Mouse (Mus musculus) hindbrain, embryonic 12.5 days (tissue): ENCODE results near the gene Slc9b1. TPM values are rescaled to one million over a fixed set of nuclear protein-coding genes. Genes with fewer than 3 reads are reported as not detected.

Experiments
- ATAC-seq: fragments of 200-750 bp; cut with Nextera tagmentation; 2 replicates; pipeline ENCODE4 v1.8.0; 2017; ENCODE audit warnings: moderate TSS enrichment; ENCODE audit not compliant: low FRiP score
- H3K27ac ChIP-seq: fragments of 300-500 bp; sonication (generic); 2 replicates; pipeline ENCODE4 v1.5.1; 2016; ENCODE audit warnings: mild to moderate bottlenecking
- H3K27me3 ChIP-seq: fragments of 300-500 bp; sonication (generic); 2 replicates; pipeline ENCODE4 v1.6.1; 2016; ENCODE audit warnings: mild to moderate bottlenecking
- H3K36me3 ChIP-seq: fragments of 300-500 bp; sonication (generic); 2 replicates; pipeline ENCODE4 v1.6.1; 2016; ENCODE audit warnings: mild to moderate bottlenecking
- H3K4me1 ChIP-seq: fragments of 300-500 bp; sonication (generic); 2 replicates; pipeline ENCODE4 v1.6.1; 2016
- H3K4me2 ChIP-seq: fragments of 300-500 bp; sonication (generic); replicated peaks from 2 replicates; pipeline ENCODE4 v1.6.1; 2016; ENCODE audit warnings: mild to moderate bottlenecking
- H3K4me3 ChIP-seq: fragments of 300-500 bp; sonication (generic); 2 replicates; pipeline ENCODE4 v1.5.1; 2016; ENCODE audit warnings: mild to moderate bottlenecking
- H3K9ac ChIP-seq: fragments of 300-500 bp; sonication (generic); 2 replicates; pipeline ENCODE4 v1.6.1; 2016; ENCODE audit warnings: mild to moderate bottlenecking, moderate library complexity
- H3K9me3 ChIP-seq: fragments of 300-500 bp; sonication (generic); replicated peaks from 2 replicates; pipeline ENCODE4 v1.6.1; 2016; ENCODE audit warnings: mild to moderate bottlenecking
- WGBS: fragments of 180-500 bp; shearing (Covaris S2); methylation state at CpG from one replicate; pipeline ENCODE4 v1.1.7; 2016; 5-methylcytosine and 5-hydroxymethylcytosine counted together
- polyA plus RNA-seq: library from polyadenylated mRNA; unstranded; fragments of >200 nt; fragmentation: Nextera tagmentation; extraction: Ambion mirVana; gene quantifications from 2 replicates; pipeline ENCODE4 v1.2.1, GENCODE M21; 2016

The Slc9b1 gene
- polyA plus RNA-seq, 1 experiment from 2014 or later, result not detected

- 35% methylated on average over 8 of the region's 8 CpGs for WGBS
- Histone ChIP-seq H3K9ac (peak overlapping the region; percentile 84), H3K36me3 (no peaks in the 10 kb centered on the region), H3K27ac (peak overlapping the region; percentile 97), H3K27me3 (no peaks in the 10 kb centered on the region), H3K4me2 (peak overlapping the region; percentile 70), H3K4me3 (peak overlapping the region; percentile 77), H3K4me1 (peaks cover 19% of the 10 kb centered on the region), H3K9me3 (no peaks in the 10 kb centered on the region)
- ATAC-seq, result no peak
Measured at GRCm38 (mm10) chr3:135422232-135422855, 74.5 kb downstream of the Slc9b1 start.

GRCm38 (mm10) chr3:135422856-135423607 is 75.2 kb downstream of the Slc9b1 start:
- H3K4me3 ChIP-seq, result peak overlapping the region; percentile 77
- H3K9ac ChIP-seq, result peak overlapping the region; percentile 84
- no peaks in the 10 kb centered on the region for H3K27me3 ChIP-seq
- peak overlapping the region; percentile 97 for H3K27ac ChIP-seq
- no peaks in the 10 kb centered on the region for H3K36me3 ChIP-seq
- whole genome bisulfite sequencing, result under 1% methylated on average over 64 of the region's 103 CpGs
- H3K4me2 ChIP-seq, result peak overlapping the region; percentile 70
- H3K9me3 ChIP-seq, result no peaks in the 10 kb centered on the region
- ATAC-seq, result peak; percentile 98
- H3K4me1 ChIP-seq, result peaks cover 19% of the 10 kb centered on the region

- H3K9ac ChIP-seq, result peak within 1 kb of the TSS; percentile 84
- no peaks in the 10 kb centered on the region for H3K27me3 ChIP-seq
- H3K9me3 ChIP-seq, result no peaks in the 10 kb centered on the region
- no peaks in the 10 kb centered on the region for H3K36me3 ChIP-seq
- 4% methylated on average over 8 of the region's 8 CpGs for WGBS
- H3K27ac ChIP-seq, result peak within 1 kb of the TSS; percentile 97
- H3K4me3 ChIP-seq, result peak within 1 kb of the TSS; percentile 77
- H3K4me2 ChIP-seq, result peak within 1 kb of the TSS; percentile 70
- H3K4me1 ChIP-seq, result peaks cover 19% of the 10 kb centered on the region
- peak; percentile 52 for ATAC-seq
Measured at GRCm38 (mm10) chr3:135423608-135424212, 75.9 kb downstream of the Slc9b1 start, which contains the start of gene Cisd2. TSS of gene Cisd2 (minus strand) at chr3:135423925.

- H3K27me3 ChIP-seq, result no peaks in the 10 kb centered on the region
- peak overlapping the region; percentile 67 for H3K9ac ChIP-seq
- peaks cover 20% of the 10 kb centered on the region for H3K4me1 ChIP-seq
- H3K9me3 ChIP-seq, result no peaks in the 10 kb centered on the region
- peak overlapping the region; percentile 99 for H3K27ac ChIP-seq
- H3K36me3 ChIP-seq, result no peaks in the 10 kb centered on the region
- H3K4me2 ChIP-seq, result peak overlapping the region; percentile 56
- ATAC-seq, result no peak
- peak overlapping the region; percentile 97 for H3K4me3 ChIP-seq
- 40% methylated on average over 14 of the region's 14 CpGs for WGBS
Measured at GRCm38 (mm10) chr3:135436901-135437616, 89.2 kb downstream of the Slc9b1 start.

GRCm38 (mm10) chr3:135437758-135438495 is 90.1 kb downstream of the Slc9b1 start, which contains the start of gene Ube2d3:
TSS of gene Ube2d3 (plus strand) at chr3:135438149.
- ATAC-seq, result peak; percentile 96
- Histone ChIP-seq H3K36me3 (no peaks in the 10 kb centered on the region), H3K27ac (peak within 1 kb of the TSS; percentile 99), H3K4me2 (peak within 1 kb of the TSS; percentile 97), H3K27me3 (no peaks in the 10 kb centered on the region), H3K9ac (peak within 1 kb of the TSS; percentile 99), H3K4me3 (peak within 1 kb of the TSS; percentile 97), H3K4me1 (peaks cover 24% of the 10 kb centered on the region), H3K9me3 (no peaks in the 10 kb centered on the region)
- under 1% methylated on average over 51 of the region's 56 CpGs for WGBS

- H3K4me3 ChIP-seq, result peak overlapping the region; percentile 97
- peak overlapping the region; percentile 97 for H3K4me2 ChIP-seq
- no peaks in the 10 kb centered on the region for H3K36me3 ChIP-seq
- no peaks in the 10 kb centered on the region for H3K27me3 ChIP-seq
- H3K9ac ChIP-seq, result peak overlapping the region; percentile 99
- H3K4me1 ChIP-seq, result peaks cover 30% of the 10 kb centered on the region
- under 1% methylated on average over 43 of the region's 50 CpGs for WGBS
- peak overlapping the region; percentile 99 for H3K27ac ChIP-seq
- H3K9me3 ChIP-seq, result no peaks in the 10 kb centered on the region
- ATAC-seq, result peak; percentile 79
Measured at GRCm38 (mm10) chr3:135438531-135438912, 90.7 kb downstream of the Slc9b1 start.

- Histone ChIP-seq H3K9me3 (no peaks in the 10 kb centered on the region), H3K27me3 (no peaks in the 10 kb centered on the region), H3K27ac (peak overlapping the region; percentile 99), H3K4me3 (peak overlapping the region; percentile 97), H3K36me3 (no peaks in the 10 kb centered on the region), H3K4me1 (peaks cover 32% of the 10 kb centered on the region), H3K9ac (peak overlapping the region; percentile 99), H3K4me2 (peak overlapping the region; percentile 97)
- whole genome bisulfite sequencing, result under 1% methylated on average over 36 of the region's 76 CpGs
- ATAC-seq, result peak; percentile 70
Measured at GRCm38 (mm10) chr3:135438913-135439531, 91.2 kb downstream of the Slc9b1 start.

GRCm38 (mm10) chr3:135439651-135440050 is 91.8 kb downstream of the Slc9b1 start:
- no peaks in the 10 kb centered on the region for H3K36me3 ChIP-seq
- H3K27me3 ChIP-seq, result no peaks in the 10 kb centered on the region
- peaks cover 32% of the 10 kb centered on the region for H3K4me1 ChIP-seq
- H3K27ac ChIP-seq, result peak overlapping the region; percentile 99
- H3K4me2 ChIP-seq, result peak overlapping the region; percentile 97
- H3K9ac ChIP-seq, result peak overlapping the region; percentile 99
- H3K4me3 ChIP-seq, result peak overlapping the region; percentile 97
- ATAC-seq, result no peak
- no peaks in the 10 kb centered on the region for H3K9me3 ChIP-seq
- 4% methylated on average over 15 of the region's 15 CpGs for WGBS

GRCm38 (mm10) chr3:135440221-135440620 is 92.4 kb downstream of the Slc9b1 start:
- no peak overlapping the region for H3K27ac ChIP-seq
- H3K4me2 ChIP-seq, result peak overlapping the region; percentile 97
- H3K9ac ChIP-seq, result peak overlapping the region; percentile 99
- no peaks in the 10 kb centered on the region for H3K27me3 ChIP-seq
- no peaks in the 10 kb centered on the region for H3K9me3 ChIP-seq
- no peaks in the 10 kb centered on the region for H3K36me3 ChIP-seq
- 27% methylated on average over 7 of the region's 7 CpGs for WGBS
- peaks cover 32% of the 10 kb centered on the region for H3K4me1 ChIP-seq
- no peak for ATAC-seq
- peak overlapping the region; percentile 97 for H3K4me3 ChIP-seq

GRCm38 (mm10) chr3:135440621-135441020 is 92.8 kb downstream of the Slc9b1 start:
- H3K4me2 ChIP-seq, result peak overlapping the region; percentile 97
- H3K27ac ChIP-seq, result no peak overlapping the region
- H3K9me3 ChIP-seq, result no peaks in the 10 kb centered on the region
- H3K9ac ChIP-seq, result peak overlapping the region; percentile 99
- H3K27me3 ChIP-seq, result no peaks in the 10 kb centered on the region
- H3K4me1 ChIP-seq, result peaks cover 32% of the 10 kb centered on the region
- 55% methylated on average over 10 of the region's 10 CpGs for WGBS
- no peak for ATAC-seq
- H3K36me3 ChIP-seq, result no peaks in the 10 kb centered on the region
- peak overlapping the region; percentile 97 for H3K4me3 ChIP-seq

GRCm38 (mm10) chr3:135444930-135445329 is 97.1 kb downstream of the Slc9b1 start:
- Histone ChIP-seq H3K4me2 (no peak overlapping the region), H3K36me3 (no peaks in the 10 kb centered on the region), H3K9me3 (no peaks in the 10 kb centered on the region), H3K4me3 (no peak overlapping the region), H3K27me3 (no peaks in the 10 kb centered on the region), H3K27ac (no peak overlapping the region), H3K4me1 (peaks cover 23% of the 10 kb centered on the region), H3K9ac (no peak overlapping the region)
- ATAC-seq, result no peak
